Mouse (Mus musculus) liver, postnatal 0 days (tissue): ENCODE results near the gene Atxn10. TPM values are rescaled to one million over a fixed set of nuclear protein-coding genes. Genes with fewer than 3 reads are reported as not detected.
A peak's percentile ranks its signal among the peaks of the same experiment; 100 is the strongest.
"Not testable (repeated sequence)": the region's sequence is repeated elsewhere in the genome, so short reads cannot be mapped to it uniquely, and the experiment has no call there.

ENCODE experiments used
- ATAC-seq: fragments of 200-750 bp; cut with Nextera tagmentation; 2 replicates; pipeline ENCODE4 v1.8.0; 2017; ENCODE audit warnings: mild to moderate bottlenecking, moderate library complexity
- DNase-seq: peaks from one replicate; pipeline ENCODE4 v3.0.0-alpha.2; 2016
- H3K27ac ChIP-seq: fragments of 300-500 bp; sonication (generic); 2 replicates; pipeline ENCODE4 v1.5.1; 2014; ENCODE audit warnings: antibody characterized with exemption, moderate library complexity, mild to moderate bottlenecking, low read depth
- H3K27me3 ChIP-seq: fragments of 300-500 bp; sonication (generic); 2 replicates; pipeline ENCODE4 v1.6.1; 2014; ENCODE audit warnings: low read length, control low read depth, mixed read lengths; ENCODE audit not compliant: insufficient read depth
- H3K36me3 ChIP-seq: fragments of 300-500 bp; sonication (generic); replicated peaks from 2 replicates; pipeline ENCODE4 v1.6.1; 2014; ENCODE audit warnings: mild to moderate bottlenecking, control low read depth, low read length, moderate library complexity, mixed read lengths; ENCODE audit not compliant: insufficient read depth
- H3K4me1 ChIP-seq: fragments of 300-500 bp; sonication (generic); 2 replicates; pipeline ENCODE4 v1.6.1; 2014; ENCODE audit warnings: antibody characterized with exemption, mild to moderate bottlenecking, control low read depth; ENCODE audit not compliant: insufficient read depth
- H3K4me2 ChIP-seq: fragments of 300-500 bp; sonication (generic); 2 replicates; pipeline ENCODE4 v1.6.1; 2014; ENCODE audit warnings: low read depth, mild to moderate bottlenecking, low read length, moderate library complexity, mixed read lengths
- H3K4me3 ChIP-seq: fragments of 300-500 bp; sonication (generic); 2 replicates; pipeline ENCODE4 v1.5.1; 2014; ENCODE audit warnings: low read depth, low read length
- H3K9ac ChIP-seq: fragments of 300-500 bp; sonication (generic); replicated peaks from 2 replicates; pipeline ENCODE4 v1.6.1; 2014; ENCODE audit warnings: mild to moderate bottlenecking, moderate library complexity
- H3K9me3 ChIP-seq: fragments of 300-500 bp; sonication (generic); 2 replicates; pipeline ENCODE4 v1.6.1; 2016; ENCODE audit warnings: mild to moderate bottlenecking, control low read depth, low read length, mixed read lengths
- CTCF ChIP-seq: sonication (generic); IDR thresholded peaks from 2 replicates; pipeline ENCODE4 v1.5.1; 2016; ENCODE audit warnings: antibody characterized with exemption, low read depth
- EP300 ChIP-seq: IDR thresholded peaks from 2 replicates; pipeline ENCODE4 v1.6.1; 2016; ENCODE audit warnings: antibody characterized with exemption, low read depth, mild to moderate bottlenecking
- WGBS: fragments of 180-500 bp; shearing (Covaris S2); extraction: QIAGEN DNeasy Blood & Tissue Kit; methylation state at CpG from one replicate; pipeline ENCODE4 v1.1.7; 2014; ENCODE audit not compliant: insufficient replicate concordance; 5-methylcytosine and 5-hydroxymethylcytosine counted together
- polyA plus RNA-seq: library from polyadenylated mRNA; unstranded; fragments of >200 nt; fragmentation: Nextera tagmentation; extraction: Ambion mirVana; gene quantifications from 2 replicates; pipeline ENCODE4 v1.2.1, GENCODE M21; 2015

Atxn10 gene
- polyA plus RNA-seq, 1 experiment from 2014 or later = 83.3 TPM

DNA sequence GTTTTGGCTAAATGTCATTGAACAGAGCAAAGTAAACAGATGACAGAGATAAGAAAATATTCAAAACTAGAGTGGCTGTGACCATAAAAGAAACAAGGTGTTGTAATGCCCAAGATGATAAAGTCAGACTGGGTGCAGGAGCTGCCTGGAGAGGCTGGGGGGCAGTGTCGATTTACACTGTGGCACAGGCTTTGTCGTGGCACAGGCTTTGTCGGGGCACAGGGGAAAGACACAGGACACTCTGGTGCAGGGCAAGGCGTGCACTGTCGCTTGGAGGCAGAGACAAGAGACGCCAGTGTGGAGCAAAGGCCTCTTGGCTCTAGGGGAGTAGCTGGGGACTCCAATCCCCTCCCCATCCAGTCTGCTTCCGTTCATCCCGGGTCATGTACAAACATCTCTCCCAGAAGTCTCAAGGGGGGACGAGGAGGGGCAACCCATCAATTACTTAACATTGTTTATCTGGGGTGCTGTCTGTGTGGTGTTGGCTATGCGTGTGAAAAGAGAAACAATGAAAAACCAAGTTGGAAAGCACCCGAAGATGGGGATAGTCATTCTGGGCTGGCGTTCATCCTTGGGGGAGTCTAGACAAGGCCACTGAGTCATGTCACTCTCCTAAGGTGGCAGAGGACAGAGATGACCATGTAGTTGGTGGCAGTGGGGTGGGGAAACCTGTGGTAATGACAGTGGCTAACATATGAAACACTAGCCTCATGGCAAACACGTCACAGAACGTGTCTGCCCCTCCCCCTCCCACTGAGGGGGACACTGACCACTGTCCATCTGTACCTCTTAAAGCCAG lies 19.5 kb upstream of the Atxn10 start:
- WGBS = 46% methylated on average over 14 of the region's 14 CpGs
- no peak overlapping the region for H3K27ac ChIP-seq
- DNase-seq (no peak), ATAC-seq (no peak)
- H3K4me1 ChIP-seq = peaks cover 4% of the 10 kb centered on the region
- TF ChIP-seq CTCF (no peak), EP300 (no peak)
- H3K4me2 ChIP-seq = no peak overlapping the region
- no peak overlapping the region for H3K4me3 ChIP-seq
- no peak overlapping the region for H3K9ac ChIP-seq
- no peaks in the 10 kb centered on the region for H3K9me3 ChIP-seq
- H3K36me3 ChIP-seq = no peaks in the 10 kb centered on the region
- no peaks in the 10 kb centered on the region for H3K27me3 ChIP-seq

DNA sequence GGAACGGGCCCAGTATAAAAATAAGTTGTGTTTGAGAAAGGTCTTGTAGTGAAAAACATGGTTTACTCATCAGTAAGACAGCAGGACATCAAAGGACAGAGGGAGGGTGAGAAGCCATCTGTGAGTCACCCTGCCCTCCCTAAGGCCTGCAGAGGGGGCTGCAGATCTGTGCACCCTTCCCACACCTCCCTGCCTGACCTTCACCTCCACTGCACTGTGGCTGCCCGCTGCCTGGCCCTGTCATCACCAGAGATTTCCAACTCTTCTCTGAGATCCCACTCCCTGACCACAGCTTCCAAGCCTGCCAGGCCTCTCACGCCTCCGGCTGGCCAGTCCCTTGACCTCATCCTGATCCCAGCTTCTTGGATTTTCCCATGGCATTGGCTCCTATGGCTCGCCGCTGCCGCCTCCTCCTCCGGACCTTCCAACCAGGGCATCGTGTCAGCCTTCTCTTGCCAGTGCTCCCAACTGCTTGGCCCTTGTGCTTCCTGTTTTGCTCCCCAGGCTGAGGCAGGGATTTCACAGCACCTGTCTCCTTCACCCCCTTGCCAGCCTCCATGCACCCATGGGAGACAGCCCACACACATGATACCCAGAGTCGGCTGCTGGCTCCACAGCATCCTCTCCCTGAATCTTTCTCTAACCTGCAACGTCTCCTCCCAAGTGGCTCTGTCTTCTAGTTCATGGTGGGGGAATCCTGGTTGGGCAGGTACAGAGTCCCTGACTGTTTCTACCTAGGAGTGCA lies 15.9 kb upstream of the Atxn10 start:
- no peaks in the 10 kb centered on the region for H3K9me3 ChIP-seq
- TF ChIP-seq EP300 (no peak), CTCF (0 out of 2 replicates have a peak, but pooled peaks have one; percentile 10)
- H3K4me2 ChIP-seq = no peak overlapping the region
- H3K27ac ChIP-seq = no peak overlapping the region
- H3K9ac ChIP-seq = no peak overlapping the region
- DNase-seq (no peak), ATAC-seq (no peak)
- H3K4me1 ChIP-seq = peaks cover 4% of the 10 kb centered on the region; the same call in 1 of the 2 replicates
- 77% methylated on average over 11 of the region's 11 CpGs for WGBS
- no peak overlapping the region for H3K4me3 ChIP-seq
- no peaks in the 10 kb centered on the region for H3K36me3 ChIP-seq
- H3K27me3 ChIP-seq = no peaks in the 10 kb centered on the region

DNA sequence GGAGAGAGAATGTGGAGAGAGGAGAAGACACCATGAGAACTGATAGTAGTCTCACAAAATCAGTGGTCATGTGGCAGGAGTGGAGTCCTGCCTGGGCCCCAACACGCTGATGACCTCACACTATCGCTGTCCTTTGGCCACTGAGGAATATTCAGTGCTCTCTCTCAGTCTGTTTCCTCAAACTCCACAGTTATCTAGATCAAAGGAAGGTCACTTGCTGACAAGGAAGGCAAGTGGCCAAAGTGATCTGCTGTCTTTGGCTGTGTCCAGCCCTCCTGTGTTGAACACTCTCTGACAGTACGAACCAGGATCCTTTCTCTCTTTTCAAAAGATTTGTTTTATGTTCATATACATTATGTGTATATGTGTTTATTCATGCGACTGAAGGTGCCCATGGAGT lies 12.8 kb upstream of the Atxn10 start:
- no peak overlapping the region for H3K4me2 ChIP-seq
- 77% methylated on average over 4 of the region's 4 CpGs for WGBS
- H3K9me3 ChIP-seq = no peaks in the 10 kb centered on the region
- no peak overlapping the region for H3K4me3 ChIP-seq
- H3K27me3 ChIP-seq = no peaks in the 10 kb centered on the region
- TF ChIP-seq CTCF (no peak), EP300 (no peak)
- no peak overlapping the region for H3K27ac ChIP-seq
- ATAC-seq (no peak), DNase-seq (no peak)
- no peaks in the 10 kb centered on the region for H3K36me3 ChIP-seq
- H3K4me1 ChIP-seq = peaks cover 5% of the 10 kb centered on the region; the same call in 1 of the 2 replicates
- no peak overlapping the region for H3K9ac ChIP-seq

DNA sequence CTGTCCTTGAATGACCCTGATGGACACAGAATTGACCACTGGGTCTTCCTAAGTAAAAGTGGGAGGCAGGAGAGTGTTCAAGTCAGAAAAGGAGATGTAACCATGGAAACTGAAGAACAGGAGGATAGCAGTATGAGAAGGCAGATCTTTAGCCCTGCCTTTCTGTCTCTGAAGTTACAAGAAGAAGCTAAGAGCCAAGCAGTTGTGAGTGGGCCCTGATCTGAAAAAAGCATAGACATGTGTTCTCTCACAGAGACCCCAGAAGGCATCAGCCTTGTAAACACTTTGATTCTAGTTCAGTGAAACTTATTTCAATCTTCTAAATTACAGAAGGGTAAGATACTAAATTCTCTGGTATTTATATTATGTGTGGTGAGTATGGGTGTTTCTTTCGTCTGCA lies 11.6 kb upstream of the Atxn10 start:
- Histone ChIP-seq H3K9ac (no peak overlapping the region), H3K4me1 (peaks cover 5% of the 10 kb centered on the region; the same call in 1 of the 2 replicates), H3K27ac (no peak overlapping the region), H3K36me3 (no peaks in the 10 kb centered on the region), H3K9me3 (no peaks in the 10 kb centered on the region), H3K4me2 (no peak overlapping the region), H3K4me3 (no peak overlapping the region), H3K27me3 (no peaks in the 10 kb centered on the region)
- no peak for ATAC-seq
- DNase-seq = no peak
- TF ChIP-seq CTCF = no peak
- no peak for TF ChIP-seq EP300
- 92% methylated on average over 1 of the region's 1 CpGs for WGBS

DNA sequence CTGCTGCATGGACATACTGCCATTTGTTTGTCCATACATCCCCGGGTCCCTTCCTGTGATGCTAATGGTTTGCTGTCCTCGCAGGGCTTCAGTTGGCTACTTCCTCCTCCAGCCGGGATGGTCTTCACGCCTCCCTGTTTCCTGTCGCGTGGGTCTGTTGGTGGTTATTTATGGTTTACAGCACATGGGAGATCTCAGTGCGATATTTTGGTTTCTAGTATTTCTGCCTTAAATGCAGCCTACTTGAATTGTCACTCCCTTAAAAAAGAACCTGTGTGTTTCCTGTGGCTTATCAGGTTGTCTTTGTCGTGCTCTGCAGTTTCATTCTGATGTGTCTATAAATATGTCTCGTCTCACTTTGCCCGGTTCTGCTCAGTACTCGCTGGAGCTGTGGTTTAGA lies 8.2 kb upstream of the Atxn10 start:
- no peak for TF ChIP-seq CTCF
- TF ChIP-seq EP300 = no peak
- Histone ChIP-seq H3K4me3 (no peak overlapping the region), H3K9ac (no peak overlapping the region), H3K27me3 (no peaks in the 10 kb centered on the region), H3K36me3 (no peaks in the 10 kb centered on the region), H3K4me2 (peak overlapping the region; percentile 35; the same call in 1 of the 2 replicates), H3K9me3 (no peaks in the 10 kb centered on the region), H3K27ac (no peak overlapping the region), H3K4me1 (peaks cover 5% of the 10 kb centered on the region; the same call in 1 of the 2 replicates)
- ATAC-seq (no peak), DNase-seq (no peak)
- 15% methylated on average over 11 of the region's 11 CpGs for WGBS

DNA sequence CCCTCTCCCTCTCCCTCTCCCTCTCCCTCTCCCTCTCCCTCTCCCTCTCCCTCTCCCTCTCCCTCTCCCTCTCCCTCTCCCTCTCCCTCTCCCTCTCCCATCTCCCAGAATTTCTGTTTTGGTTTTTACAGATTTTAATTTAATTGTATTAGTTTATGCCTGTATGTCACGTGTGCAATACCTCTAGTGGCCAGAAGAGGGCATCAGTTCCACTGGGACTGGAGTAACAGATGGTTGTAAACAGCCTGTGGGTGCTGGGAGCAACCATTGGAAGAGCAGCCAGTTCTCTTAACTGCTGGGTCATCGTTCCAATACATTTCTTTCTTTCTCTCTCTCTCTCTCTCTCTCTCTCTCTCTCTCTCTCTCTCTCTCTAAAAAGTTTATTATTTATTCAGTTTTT lies 7.6 kb upstream of the Atxn10 start:
- ATAC-seq = not testable (repeated sequence)
- WGBS = 93% methylated on average over 2 of the region's 2 CpGs
- peak; percentile 65 for TF ChIP-seq CTCF

More for the DNA sequence above, 7.6 kb upstream of the Atxn10 start:
- DNase-seq, H3K36me3 ChIP-seq, H3K4me1 ChIP-seq, H3K9me3 ChIP-seq, H3K27me3 ChIP-seq, H3K4me2 ChIP-seq, H3K4me3 ChIP-seq, H3K9ac ChIP-seq: not testable (repeated sequence)
- H3K27ac ChIP-seq = peak overlapping the region; percentile 84; the same call in 1 of the 2 replicates
